Mouse (Mus musculus): ENCODE results near the gene B4galt7. TPM values are rescaled to one million over a fixed set of nuclear protein-coding genes. Genes with fewer than 3 reads are reported as not detected.
"Not testable (repeated sequence)": the region's sequence is repeated elsewhere in the genome, so short reads cannot be mapped to it uniquely, and the experiment has no call there.

Gene B4galt7
- total RNA-seq (2021) = 10 to 100 TPM; 26.2 to 26.4 TPM

DNA sequence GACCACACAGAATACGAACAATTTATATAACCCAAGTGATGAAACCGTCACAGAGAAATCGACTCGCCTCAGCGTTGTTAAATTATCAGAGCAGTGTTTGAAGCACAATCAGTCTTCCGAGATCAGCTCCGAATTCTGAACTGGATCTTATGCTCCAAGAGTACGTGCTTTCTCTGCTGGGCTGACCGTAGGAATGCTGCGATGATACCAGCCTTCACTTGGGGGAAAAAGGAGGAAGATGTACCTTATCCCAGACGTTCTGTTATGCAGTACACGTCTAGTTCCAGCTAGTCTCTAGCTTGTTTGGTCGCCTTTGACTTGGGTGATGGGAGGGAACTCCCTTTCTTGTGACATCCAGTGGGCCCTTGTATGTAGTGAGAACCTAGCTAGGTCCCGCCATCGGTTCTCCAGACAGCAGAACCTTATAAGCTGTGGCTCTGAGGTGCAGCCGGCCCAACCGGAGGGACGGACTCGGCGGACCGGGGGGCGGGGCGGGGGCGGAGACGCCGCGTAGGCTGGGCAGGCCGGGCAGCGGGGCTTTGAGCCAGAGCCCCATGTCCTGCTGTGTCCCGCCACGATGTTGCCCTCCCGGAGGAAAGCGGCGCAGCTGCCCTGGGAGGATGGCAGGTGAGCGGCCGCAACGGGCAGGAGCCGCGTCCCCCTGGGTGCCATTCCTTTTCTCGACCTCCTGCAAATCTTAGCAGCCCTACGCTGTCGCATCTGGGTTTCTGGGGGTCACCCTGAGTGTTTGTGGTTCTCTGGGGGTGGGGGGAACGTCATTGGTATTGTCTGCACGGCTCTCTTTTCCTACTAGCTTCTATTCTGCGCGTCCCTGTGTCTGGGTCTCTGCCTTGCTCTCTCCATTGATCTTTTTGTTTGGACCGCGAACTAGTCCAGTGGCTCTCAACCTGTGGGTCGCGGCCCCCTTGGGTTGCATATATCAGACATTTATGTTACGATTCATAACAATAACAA lies at the start of gene B4galt7:
Gene B4galt7 (plus strand): TSS at position 331 of the 975 bp plus-strand sequence.
- intact Hi-C loops (cut with DNase I) = loop anchor here (2.0 to 5.0 kb wide), 2 partner anchors 35 to 127 kb away; partner anchors contain the start of genes Ddx46 and Pcbd2
- DNase-seq (ENCODE audit: low spot score in 2 of 2) = peak; percentile 86 to 88

GRCm38 (mm10) chr13:55555921-55556320 lies 43.8 kb upstream of the B4galt7 start:
- intact Hi-C loops (cut with DNase I) = no loop called here
- DNase-seq (ENCODE audit: low spot score in 2 of 2) = no peak

DNA sequence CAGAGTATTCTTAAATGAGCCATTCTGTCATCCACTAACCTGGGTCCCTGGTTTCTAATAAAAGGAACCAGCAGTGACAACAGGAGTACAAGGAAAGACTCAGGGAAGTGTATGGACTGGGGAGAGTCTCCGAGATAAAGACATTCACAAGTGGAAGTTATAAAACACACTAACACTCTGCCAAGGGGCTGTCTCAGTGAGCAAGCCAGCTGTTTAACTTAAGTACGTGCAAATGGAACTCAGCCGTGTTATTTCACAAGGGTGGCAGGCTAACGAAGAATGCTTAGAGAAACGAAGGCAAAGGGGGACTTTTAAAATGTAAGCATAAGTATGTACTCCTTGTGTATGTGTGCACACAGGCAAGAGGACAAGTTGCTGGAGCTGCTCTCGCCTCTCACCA lies 42.2 kb upstream of the B4galt7 start:
- no peak for DNase-seq (ENCODE audit: low spot score in 2 of 2)
- intact Hi-C loops (cut with DNase I) = no loop called here

- DNase-seq (ENCODE audit: low spot score in 2 of 2) = no peak
- intact Hi-C loops (cut with DNase I) = no loop called here
Measured at GRCm38 (mm10) chr13:55563266-55563879, 36.3 kb upstream of the B4galt7 start.

- intact Hi-C loops (cut with DNase I) = no loop called here
Measured at GRCm38 (mm10) chr13:55567001-55567400, 32.7 kb upstream of the B4galt7 start.

DNA sequence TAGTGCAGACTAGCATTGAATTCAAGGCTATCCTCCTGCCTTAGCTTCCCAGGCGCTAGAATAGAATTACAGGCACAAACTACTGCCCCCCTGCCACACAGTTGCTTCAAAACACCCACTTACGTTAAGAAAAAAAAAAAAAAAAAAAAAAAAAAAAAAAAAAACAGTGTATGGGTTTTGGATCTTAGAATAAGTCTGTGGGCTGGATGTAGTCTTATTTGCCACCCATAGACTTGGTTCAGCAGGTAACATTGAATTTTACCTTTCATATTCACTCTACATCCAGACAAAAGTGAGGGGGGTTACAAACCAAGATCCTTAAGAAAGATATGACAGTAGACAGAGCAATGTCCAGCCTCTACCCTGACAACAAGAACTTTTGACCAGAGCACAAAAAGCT lies 31.7 kb upstream of the B4galt7 start:
- intact Hi-C loops (cut with DNase I) = no loop called here
- DNase-seq (ENCODE audit: low spot score in 2 of 2) = no peak

More at GRCm38 (mm10) chr13:55567001-55567400, 32.7 kb upstream of the B4galt7 start:
- no peak for DNase-seq (ENCODE audit: low spot score in 2 of 2)

- DNase-seq (ENCODE audit: low spot score in 2 of 2); intact Hi-C loops (cut with DNase I): not testable (repeated sequence)
Measured at GRCm38 (mm10) chr13:55568524-55568923, 31.2 kb upstream of the B4galt7 start.

- peak in 1 of 2 experiments; percentile 35 for DNase-seq (ENCODE audit: low spot score in 2 of 2)
- intact Hi-C loops (cut with DNase I) = no loop called here
Measured at GRCm38 (mm10) chr13:55569726-55570285, 29.9 kb upstream of the B4galt7 start.

DNA sequence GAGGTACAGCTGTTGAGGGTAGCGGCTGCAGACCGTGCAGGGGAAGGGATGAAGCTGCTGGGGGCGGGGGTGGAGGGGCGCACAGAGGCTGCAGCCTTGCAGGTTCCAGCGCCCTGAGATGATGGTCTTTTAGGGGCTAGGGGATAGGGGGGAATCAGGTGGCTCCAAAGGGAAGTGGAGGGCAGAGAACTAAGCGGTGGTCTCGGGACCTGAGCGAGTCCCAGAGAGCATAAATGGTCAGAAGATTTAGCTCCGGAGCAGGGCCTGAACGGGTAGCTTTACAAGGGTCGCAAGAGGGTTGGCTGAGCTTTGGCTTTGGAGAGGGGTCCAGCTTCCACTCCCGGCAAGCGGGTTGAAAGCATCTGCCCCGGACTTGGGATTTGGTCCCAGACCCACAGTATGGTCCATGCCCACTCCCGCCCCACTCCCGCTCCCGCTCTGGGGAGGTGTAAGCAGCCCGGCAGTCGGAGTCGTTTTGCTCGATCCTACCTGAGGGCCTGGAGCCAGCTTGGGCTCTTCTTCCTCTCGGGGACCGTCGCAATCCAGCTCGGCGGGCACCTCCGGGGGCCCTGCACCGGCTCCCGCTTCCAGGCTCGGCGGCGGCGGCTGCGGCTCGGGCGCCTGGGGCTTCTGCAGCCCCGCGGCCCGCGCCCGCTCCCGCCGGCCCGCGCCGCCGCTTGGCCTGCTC lies 29.3 kb upstream of the B4galt7 start:
- DNase-seq (ENCODE audit: low spot score in 2 of 2) = peak; percentile 39 to 55
- intact Hi-C loops (cut with DNase I) = no loop called here

DNA sequence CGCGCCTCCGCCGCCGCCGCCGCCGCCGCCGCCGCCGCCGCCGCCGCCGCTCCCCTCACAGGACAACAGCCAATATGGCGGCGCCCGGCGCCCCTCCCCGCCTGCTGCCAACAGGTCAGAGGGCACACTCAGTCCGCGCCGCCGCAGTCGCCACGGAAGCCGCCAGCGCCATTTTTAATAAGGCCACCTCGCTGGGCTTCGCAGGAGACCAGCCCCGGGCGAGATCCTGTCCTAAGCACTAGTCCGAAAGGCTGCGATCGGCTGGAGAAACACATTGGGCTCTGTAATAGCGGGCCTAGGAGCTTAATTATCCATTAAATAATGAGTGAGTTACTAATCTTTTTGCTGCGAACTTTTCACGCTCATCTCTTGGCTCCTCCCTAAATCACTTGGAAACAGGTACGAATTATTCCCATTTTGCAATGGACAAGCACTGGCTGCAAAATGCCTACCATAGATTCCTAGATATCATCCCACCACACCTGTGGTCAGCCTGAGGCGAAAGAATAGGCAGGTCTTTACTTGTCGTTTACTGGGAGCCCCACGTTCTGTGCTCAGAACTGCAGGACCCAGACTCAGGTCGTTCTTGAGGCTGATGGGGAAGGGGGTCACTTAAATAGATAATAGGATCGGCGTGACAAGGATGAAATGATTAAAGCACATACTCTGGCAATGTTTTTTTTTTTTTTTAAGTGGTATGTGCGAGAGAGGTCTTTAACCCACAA lies 28.5 kb upstream of the B4galt7 start, which contains the start of gene Fam193b:
Gene Fam193b (minus strand): TSS at position 94 of the 725 bp plus-strand sequence.
- peak; percentile 92 to 93 for DNase-seq (ENCODE audit: low spot score in 2 of 2)
- intact Hi-C loops (cut with DNase I) = no loop called here

DNA sequence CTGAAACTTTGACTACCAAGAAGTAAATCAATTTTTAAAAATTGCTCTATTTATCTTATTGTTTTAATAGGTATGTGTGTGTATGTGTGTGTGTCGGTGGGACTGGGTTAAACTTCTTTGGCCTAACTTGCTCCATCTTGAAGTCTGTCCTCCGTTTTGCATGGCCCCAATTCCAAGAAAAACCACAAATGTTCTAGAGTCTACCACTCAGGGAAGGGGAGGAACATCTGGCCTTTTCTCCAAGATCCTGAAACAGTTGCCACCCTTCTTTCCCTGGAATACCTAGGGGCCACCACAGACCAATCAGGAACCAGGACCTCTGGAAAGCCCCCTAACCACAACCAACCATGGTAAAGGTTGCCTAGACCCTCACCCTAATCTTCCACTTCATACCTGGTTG lies 27.7 kb upstream of the B4galt7 start:
- intact Hi-C loops (cut with DNase I) = no loop called here

DNA sequence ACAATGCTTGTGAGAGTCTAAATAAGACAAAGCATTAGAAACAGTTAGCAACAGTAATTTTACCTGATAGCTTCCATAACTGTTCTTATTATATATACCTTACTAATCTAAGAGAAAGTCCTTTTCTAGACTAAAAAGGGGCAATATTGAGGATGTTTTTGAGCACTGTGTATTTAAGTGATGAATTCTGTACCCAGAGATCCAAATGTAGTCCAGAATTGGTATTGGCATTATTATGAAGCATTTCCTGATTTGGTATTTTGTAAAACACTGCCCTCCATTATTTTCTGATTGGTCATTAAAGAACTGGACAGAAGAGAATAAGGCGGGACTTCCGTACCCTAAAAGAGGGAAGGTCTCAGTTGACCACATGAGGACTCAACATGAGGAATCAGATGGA lies 26.3 kb upstream of the B4galt7 start, which contains the start of gene Tmed9:
Gene Tmed9 (plus strand): TSS at position 301 of the 400 bp plus-strand sequence.
- DNase-seq (ENCODE audit: low spot score in 2 of 2) = no peak
- intact Hi-C loops (cut with DNase I) = no loop called here

More for the DNA sequence above, 27.7 kb upstream of the B4galt7 start:
- no peak for DNase-seq (ENCODE audit: low spot score in 2 of 2)

DNA sequence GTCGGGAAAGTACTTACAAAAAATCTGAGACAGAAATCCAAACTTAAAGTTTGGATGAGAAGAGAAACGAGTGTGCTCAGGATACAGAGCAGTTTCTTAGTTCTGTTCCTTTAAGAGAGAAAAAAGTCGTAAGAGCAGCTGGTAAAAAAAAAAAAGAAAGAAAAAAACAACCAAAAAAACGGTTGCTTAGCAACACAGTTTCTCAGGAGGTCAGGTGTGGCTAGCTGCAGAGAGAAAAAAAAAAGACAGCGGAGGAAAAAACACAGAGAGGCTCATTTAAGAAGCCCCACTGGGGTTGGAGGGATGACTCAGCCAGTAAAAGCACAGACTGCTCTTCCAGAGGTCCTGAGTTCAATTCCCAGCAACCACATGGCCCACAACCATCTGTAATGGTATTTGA lies 25.4 kb upstream of the B4galt7 start:
- intact Hi-C loops (cut with DNase I) = no loop called here
- DNase-seq (ENCODE audit: low spot score in 2 of 2) = no peak

GRCm38 (mm10) chr13:55575932-55576331 lies 23.8 kb upstream of the B4galt7 start:
- no peak for DNase-seq (ENCODE audit: low spot score in 2 of 2)
- intact Hi-C loops (cut with DNase I) = no loop called here

- intact Hi-C loops (cut with DNase I); DNase-seq (ENCODE audit: low spot score in 2 of 2): not testable (repeated sequence)
Measured at GRCm38 (mm10) chr13:55576872-55577271, 22.8 kb upstream of the B4galt7 start.

DNA sequence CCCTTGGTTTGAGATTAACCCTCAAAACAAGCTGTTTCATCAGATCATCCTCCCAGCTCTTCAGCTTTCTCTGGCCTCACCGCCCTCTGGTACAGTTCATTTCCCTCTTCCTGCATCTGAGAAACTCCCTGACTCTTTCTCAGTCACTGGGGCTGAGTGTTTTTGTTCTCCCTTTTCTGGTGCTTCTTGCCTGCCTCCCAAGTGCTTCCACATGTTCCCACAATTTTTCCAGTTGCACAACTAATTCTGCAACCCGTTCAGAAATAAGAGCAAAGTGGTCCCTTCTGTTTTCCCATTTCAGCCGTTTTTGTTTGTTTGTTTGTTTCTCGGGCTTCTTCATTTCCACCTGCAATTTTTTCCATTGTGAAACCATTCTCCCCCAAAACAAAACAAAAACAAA lies 21.6 kb upstream of the B4galt7 start:
- DNase-seq (ENCODE audit: low spot score in 2 of 2) = no peak
- intact Hi-C loops (cut with DNase I) = no loop called here

DNA sequence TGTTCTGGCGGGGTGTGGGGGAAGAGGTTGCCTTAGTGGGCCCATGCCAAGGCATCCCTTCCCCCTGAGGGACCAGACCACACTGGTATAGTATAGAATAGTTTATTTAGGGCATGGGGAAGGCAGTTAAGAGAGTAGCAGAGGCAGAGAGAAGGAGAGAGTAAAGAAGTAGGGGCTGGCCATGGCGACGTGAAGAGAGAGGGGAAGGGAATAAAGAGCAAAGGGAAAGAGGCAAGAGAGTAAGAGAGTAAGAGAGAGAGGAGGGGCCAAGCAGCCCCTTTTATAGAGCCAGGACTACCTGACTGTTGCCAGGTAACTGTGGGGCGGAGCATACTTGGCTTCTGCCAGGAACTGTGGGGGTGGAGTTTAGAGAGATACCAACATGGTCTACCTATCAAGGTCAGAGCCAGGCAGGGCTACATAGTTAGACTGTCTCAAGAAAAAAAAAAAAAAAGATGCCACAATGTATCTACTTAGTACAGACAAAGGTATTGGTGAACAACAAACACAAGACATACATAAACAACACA lies 7.7 kb upstream of the B4galt7 start:
- no peak for DNase-seq (ENCODE audit: low spot score in 2 of 2)
- intact Hi-C loops (cut with DNase I) = no loop called here

GRCm38 (mm10) chr13:55592512-55593253 lies 7.0 kb upstream of the B4galt7 start:
- intact Hi-C loops (cut with DNase I) = no loop called here
- peak; percentile 97 to 98 for DNase-seq (ENCODE audit: low spot score in 2 of 2)

Measured in left cerebral cortex, postnatal 36 days (tissue).